In genomic region chr10:77550874-77551273, GRCm38 (mm10) we compare ENCODE assay signal across 12 mouse cellular contexts. TPM values are rescaled to one million over a fixed set of nuclear protein-coding genes. Genes with fewer than 3 reads are reported as not detected.
DNase-seq lines count a peak whose midpoint lies in the region; ATAC-seq lines count a peak whose summit lies in the region.
"Had no signal": no experiment of that assay in that cellular context is flagged by ENCODE, and none has a peak within 500 bp of the region (broad histone marks: within the 10 kb centered on the region; RNA-seq: fewer than 3 reads in every experiment).

No protein-coding gene starts in this region.

- H3K27ac ChIP-seq in liver, embryonic 15.5 days (replicated peaks): peak overlapping the region; percentile 53; the same call in 1 of the 2 replicates
- no peak overlapping the region for H3K27ac ChIP-seq in forebrain, embryonic 11.5 days (ENCODE audit: low read depth, low read length)
- no peak overlapping the region for H3K27ac ChIP-seq in forebrain, embryonic 16.5 days (ENCODE audit: low read length)
- H3K27ac ChIP-seq: kidney, postnatal 0 days had no signal

- H3K4me3 ChIP-seq in liver, embryonic 15.5 days (replicated peaks): no peak overlapping the region
- no peak overlapping the region for H3K4me3 ChIP-seq in forebrain, embryonic 11.5 days (ENCODE audit: low read depth, low read length)
- no peak overlapping the region for H3K4me3 ChIP-seq in forebrain, embryonic 16.5 days (replicated peaks; ENCODE audit: low read length)
- H3K4me3 ChIP-seq: myocyte had no signal

- DNase-seq in layer of hippocampus, adult 9-11 months: peak; percentile 87
- DNase-seq in layer of hippocampus, adult 9-10 months (ENCODE audit: low spot score): no peak
- no peak for DNase-seq in forebrain, embryonic 11.5 days (ENCODE audit: low spot score)
- DNase-seq: thymus, postnatal 4 days had no signal

- no peaks in the 10 kb centered on the region for H3K9me3 ChIP-seq in liver, embryonic 15.5 days (replicated peaks)
- H3K9me3 ChIP-seq in forebrain, embryonic 11.5 days (ENCODE audit: control insufficient read depth, low read length): no peaks in the 10 kb centered on the region
- no peaks in the 10 kb centered on the region for H3K9me3 ChIP-seq in forebrain, embryonic 16.5 days (ENCODE audit: control insufficient read depth, low read length)

- 0 out of 2 replicates have a peak, but pooled peaks cover 6% of the 10 kb centered on the region for H3K4me1 ChIP-seq in liver, embryonic 15.5 days (replicated peaks)
- no peaks in the 10 kb centered on the region for H3K4me1 ChIP-seq in forebrain, embryonic 11.5 days (replicated peaks; ENCODE audit: control insufficient read depth, insufficient read depth, low read length)
- H3K4me1 ChIP-seq in forebrain, embryonic 16.5 days (replicated peaks; ENCODE audit: control insufficient read depth, insufficient read depth, low read length): no peaks in the 10 kb centered on the region

- 63% methylated on average over 11 of the region's 11 CpGs for WGBS in liver, embryonic 15.5 days (ENCODE audit: insufficient replicate concordance)
- WGBS in forebrain, embryonic 11.5 days: 76% methylated on average over 11 of the region's 11 CpGs
- WGBS in forebrain, embryonic 16.5 days: 69% methylated on average over 11 of the region's 11 CpGs

- H3K4me2 ChIP-seq in liver, embryonic 15.5 days: no peak overlapping the region
- no peak overlapping the region for H3K4me2 ChIP-seq in forebrain, embryonic 11.5 days (ENCODE audit: low read depth, low read length, severe bottlenecking)
- no peak overlapping the region for H3K4me2 ChIP-seq in forebrain, embryonic 16.5 days (ENCODE audit: low read length)

- ATAC-seq in common myeloid progenitor, adult 5-6 weeks (replicated peaks; ENCODE audit: low read depth, poor library complexity, severe bottlenecking): peak; percentile 95
- ATAC-seq in liver, embryonic 15.5 days (ENCODE audit: insufficient read depth): peak; percentile 28; the same call in 1 of the 2 replicates
- ATAC-seq in monocyte, adult 5-6 weeks (replicated peaks; ENCODE audit: insufficient number of reproducible peaks, low FRiP score, low TSS enrichment, poor library complexity, severe bottlenecking): peak; percentile 90
- no peak for ATAC-seq in forebrain, embryonic 11.5 days (replicated peaks; ENCODE audit: low FRiP score)
- no peak for ATAC-seq in forebrain, embryonic 16.5 days
- ATAC-seq: hindbrain, embryonic 16.5 days had no signal

- H3K9ac ChIP-seq in liver, embryonic 15.5 days: no peak overlapping the region
- H3K9ac ChIP-seq in forebrain, embryonic 11.5 days (ENCODE audit: low read length): no peak overlapping the region
- no peak overlapping the region for H3K9ac ChIP-seq in forebrain, embryonic 16.5 days (replicated peaks; ENCODE audit: low read depth, low read length)

- no peaks in the 10 kb centered on the region for H3K36me3 ChIP-seq in liver, embryonic 15.5 days (replicated peaks)
- no peaks in the 10 kb centered on the region for H3K36me3 ChIP-seq in forebrain, embryonic 11.5 days (ENCODE audit: control insufficient read depth, insufficient read depth, low read length)
- H3K36me3 ChIP-seq in forebrain, embryonic 16.5 days (ENCODE audit: control insufficient read depth, insufficient read depth): no peaks in the 10 kb centered on the region

- no peaks in the 10 kb centered on the region for H3K27me3 ChIP-seq in liver, embryonic 15.5 days
- H3K27me3 ChIP-seq in forebrain, embryonic 11.5 days (ENCODE audit: control insufficient read depth, insufficient read depth, low read length): no peaks in the 10 kb centered on the region
- H3K27me3 ChIP-seq in forebrain, embryonic 16.5 days (replicated peaks; ENCODE audit: control insufficient read depth, insufficient read depth, low read length): no peaks in the 10 kb centered on the region

RNA-seq across cellular contexts. Expression of gene Itgb2, which starts 20.8 kb away (rescaled TPM):
- total RNA-seq in common myeloid progenitor, adult 5-6 weeks (2017): 12.4 and 18.4 TPM in 2 replicates
- polyA plus RNA-seq in liver, embryonic 15.5 days (2015; fragmentation: Nextera tagmentation; extraction: Ambion mirVana): 17.1 and 18.5 TPM in 2 replicates
- 1,034 to 1,189 TPM (median 1,065 TPM) in 3 replicates for total RNA-seq in monocyte, adult 5-6 weeks (2017)
- polyA plus RNA-seq in forebrain, embryonic 11.5 days (2014; fragmentation: Nextera tagmentation; extraction: Ambion mirVana): 1.2 and 1.3 TPM in 2 replicates
- polyA plus RNA-seq in forebrain, embryonic 16.5 days (2015; fragmentation: Nextera tagmentation; extraction: Ambion mirVana): 0.80 and 0.85 TPM in 2 replicates

RNA-seq across cellular contexts. Expression of gene Pttg1ip, which starts 30.6 kb away (rescaled TPM):
- total RNA-seq in common myeloid progenitor, adult 5-6 weeks (2017): 35.5 and 47.4 TPM in 2 replicates
- polyA plus RNA-seq in liver, embryonic 15.5 days (2015; fragmentation: Nextera tagmentation; extraction: Ambion mirVana): 79.6 and 89.2 TPM in 2 replicates
- 79.9 to 128 TPM (median 104 TPM) in 3 replicates for total RNA-seq in monocyte, adult 5-6 weeks (2017)
- polyA plus RNA-seq in forebrain, embryonic 11.5 days (2014; fragmentation: Nextera tagmentation; extraction: Ambion mirVana): 69.0 and 73.8 TPM in 2 replicates
- polyA plus RNA-seq in forebrain, embryonic 16.5 days (2015; fragmentation: Nextera tagmentation; extraction: Ambion mirVana): 73.3 and 80.5 TPM in 2 replicates

RNA-seq across cellular contexts. Expression of gene Fam207a, which starts 35.3 kb away (rescaled TPM):
- 23.1 and 32.5 TPM in 2 replicates for total RNA-seq in common myeloid progenitor, adult 5-6 weeks (2017)
- 14.9 and 16.0 TPM in 2 replicates for polyA plus RNA-seq in liver, embryonic 15.5 days (2015; fragmentation: Nextera tagmentation; extraction: Ambion mirVana)
- total RNA-seq in monocyte, adult 5-6 weeks (2017): 24.9 to 35.4 TPM (median 27.8 TPM) in 3 replicates
- polyA plus RNA-seq in forebrain, embryonic 11.5 days (2014; fragmentation: Nextera tagmentation; extraction: Ambion mirVana): 40.6 and 41.9 TPM in 2 replicates
- 41.6 and 42.8 TPM in 2 replicates for polyA plus RNA-seq in forebrain, embryonic 16.5 days (2015; fragmentation: Nextera tagmentation; extraction: Ambion mirVana)

RNA-seq across cellular contexts. Expression of gene Sumo3, which starts 55.0 kb away (rescaled TPM):
- total RNA-seq in common myeloid progenitor, adult 5-6 weeks (2017): 147 and 170 TPM in 2 replicates
- 91.2 and 93.4 TPM in 2 replicates for polyA plus RNA-seq in liver, embryonic 15.5 days (2015; fragmentation: Nextera tagmentation; extraction: Ambion mirVana)
- total RNA-seq in monocyte, adult 5-6 weeks (2017): 84.2 to 128 TPM (median 126 TPM) in 3 replicates
- 336 and 367 TPM in 2 replicates for polyA plus RNA-seq in forebrain, embryonic 11.5 days (2014; fragmentation: Nextera tagmentation; extraction: Ambion mirVana)
- 335 and 349 TPM in 2 replicates for polyA plus RNA-seq in forebrain, embryonic 16.5 days (2015; fragmentation: Nextera tagmentation; extraction: Ambion mirVana)

RNA-seq across cellular contexts. Expression of gene Gm49325, which starts 55.1 kb away (rescaled TPM):
- not detected in 2 replicates for total RNA-seq in common myeloid progenitor, adult 5-6 weeks (2017)
- 0.82 TPM in 1 of 2 replicates, not detected in the other for polyA plus RNA-seq in liver, embryonic 15.5 days (2015; fragmentation: Nextera tagmentation; extraction: Ambion mirVana)
- total RNA-seq in monocyte, adult 5-6 weeks (2017): 1.7 to 5.5 TPM in 2 of 3 replicates, not detected in the other
- polyA plus RNA-seq in forebrain, embryonic 11.5 days (2014; fragmentation: Nextera tagmentation; extraction: Ambion mirVana): not detected in 2 replicates
- polyA plus RNA-seq in forebrain, embryonic 16.5 days (2015; fragmentation: Nextera tagmentation; extraction: Ambion mirVana): 1.2 and 8.4 TPM in 2 replicates
- polyA plus RNA-seq: gonadal fat pad, adult 2 months; hindbrain, embryonic 16.5 days had no signal

Comparison
In these comparisons a context has a peak if more than half of its experiments do, and no peak if none do; other contexts are left out.
1. ATAC-seq: peak in common myeloid progenitor, adult 5-6 weeks (single experiment), liver, embryonic 15.5 days (single experiment) and monocyte, adult 5-6 weeks (single experiment); none in forebrain, embryonic 11.5 days (single experiment) and forebrain, embryonic 16.5 days (single experiment).